Mouse (Mus musculus): ENCODE measurements around the gene Bst2.

- TF ChIP-seq CTCF (IDR thresholded peaks at IDR 0.05; ENCODE audit: low read depth, low read length), result no peak
- TF ChIP-seq EP300 (IDR thresholded peaks at IDR 0.05; ENCODE audit: insufficient read depth, low read depth, low read length), result no peak
Observed at GRCm38 (mm10) chr8:71497077-71497645, 40.1 kb downstream of the Bst2 start.
